Mouse (Mus musculus) heart, embryonic 11.5 days (tissue): Measurements from ENCODE around the gene Lrrc17. TPM values are rescaled to one million over a fixed set of nuclear protein-coding genes. Genes with fewer than 3 reads are reported as not detected.

Experiments used
- polyA plus RNA-seq: library from polyadenylated mRNA; unstranded; fragments of >200 nt; fragmentation: Nextera tagmentation; extraction: Ambion mirVana; gene quantifications from 2 replicates; pipeline ENCODE4 v1.2.1, GENCODE M21; 2014

The Lrrc17 gene
- polyA plus RNA-seq, 1 experiment from 2014 or later, result 5.0 TPM

Other genes starting within 250 kb of the Lrrc17 start
- gene Fgl2, start 170.9 kb upstream of the Lrrc17 start, polyA plus RNA-seq, result 19.9 and 31.3 TPM in 2 replicates
- gene Ccdc146, start 118.9 kb upstream of the Lrrc17 start, polyA plus RNA-seq, result 2.2 TPM in 2 replicates
- 8.0 and 10.0 TPM in 2 replicates for gene Fam185a, start 118.6 kb upstream of the Lrrc17 start, polyA plus RNA-seq
- 0.06 and 0.20 TPM in 2 replicates for gene Fbxl13, start 102.1 kb downstream of the Lrrc17 start, polyA plus RNA-seq
- gene Armc10, start 102.3 kb downstream of the Lrrc17 start, polyA plus RNA-seq, result 26.1 and 30.3 TPM in 2 replicates
- 4.2 and 5.2 TPM in 2 replicates for gene Napepld, start 157.8 kb downstream of the Lrrc17 start, polyA plus RNA-seq
- 133 and 136 TPM in 2 replicates for gene Pmpcb, start 193.6 kb downstream of the Lrrc17 start, polyA plus RNA-seq
- 60.4 and 71.5 TPM in 2 replicates for gene Dnajc2, start 241.7 kb downstream of the Lrrc17 start, polyA plus RNA-seq
- gene Psmc2, start 241.7 kb downstream of the Lrrc17 start, polyA plus RNA-seq, result 165 and 176 TPM in 2 replicates